Mouse (Mus musculus): Measurements from ENCODE around the gene Uap1l1. TPM values are rescaled to one million over a fixed set of nuclear protein-coding genes. Genes with fewer than 3 reads are reported as not detected.
A peak's percentile ranks its signal among the peaks of the same experiment; 100 is the strongest.

Gene Uap1l1
- total and polyA plus RNA-seq, 3 experiments = 4.7 to 12.6 TPM; not detected in 1

DNA sequence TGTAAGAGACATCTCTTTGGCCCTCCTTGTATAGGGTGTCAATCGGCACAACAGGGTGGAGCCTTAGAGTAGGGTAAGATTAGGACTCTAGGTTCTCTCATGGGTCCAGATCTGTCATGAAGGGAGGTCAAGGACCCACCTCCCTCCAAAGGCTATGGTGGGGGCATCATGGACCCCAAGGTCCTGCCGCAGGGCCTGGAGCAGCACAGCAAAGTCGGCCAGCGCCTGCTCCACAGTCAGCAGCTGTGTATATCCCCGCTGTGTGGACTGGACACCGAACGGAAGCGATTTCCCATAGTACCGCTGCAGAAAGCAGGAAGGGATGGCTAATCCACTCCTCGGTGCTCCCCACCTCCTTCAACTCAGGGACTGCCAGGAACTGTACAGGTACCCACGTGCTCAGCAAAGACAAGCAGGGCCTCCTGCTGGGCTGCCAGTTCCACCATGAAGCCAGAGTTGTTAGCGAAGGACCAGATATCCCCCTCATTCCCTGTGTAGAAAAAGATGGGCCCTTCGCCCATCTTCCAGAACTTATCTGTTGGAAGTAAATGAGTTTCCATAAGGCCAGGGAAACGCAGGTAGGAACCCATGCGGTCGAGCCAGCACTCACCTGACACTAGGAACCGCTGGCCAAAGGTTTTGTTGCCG is 9.9 kb downstream of the Uap1l1 start:
- no peaks in the 10 kb centered on the region for H3K9me3 ChIP-seq (replicated peaks; ENCODE audit: insufficient read depth, low read length)
- H3K36me3 ChIP-seq (ENCODE audit: control insufficient read depth in 1 of 2, insufficient read depth in 2 of 2, low read length in 2 of 2) = peaks cover 0 to 2% of the 10 kb centered on the region in 2 experiments; a peak in 2 of 4 replicates
- H3K79me2 ChIP-seq (ENCODE audit: control insufficient read depth, insufficient read depth, low read length, poor library complexity) = peaks cover 7% of the 10 kb centered on the region
- no peak for DNase-seq (ENCODE audit: low read depth, low spot score)
- H3K27me3 ChIP-seq (ENCODE audit: control insufficient read depth in 1 of 2, insufficient read depth in 2 of 2, low read length in 2 of 2) = no peaks in the 10 kb centered on the region
- peak overlapping the region; percentile 15; the same call in 1 of the 2 replicates for H3K27ac ChIP-seq (ENCODE audit: control insufficient read depth, low read depth, low read length)
- H3K9ac ChIP-seq (ENCODE audit: control insufficient read depth, low read depth, low read length, poor library complexity, severe bottlenecking) = peak overlapping the region; percentile 75
- peaks cover 0 to 12% of the 10 kb centered on the region in 2 experiments; a peak in 2 of 4 replicates for H3K4me1 ChIP-seq (ENCODE audit: control insufficient read depth in 1 of 2, insufficient read depth in 2 of 2, low read length in 2 of 2)
- no peak for TF ChIP-seq ZMIZ1 (IDR thresholded peaks at IDR 0.05; ENCODE audit: low read depth, low read length)
- TF ChIP-seq BHLHE40 (IDR thresholded peaks at IDR 0.05; ENCODE audit: borderline replicate concordance, low read depth, low read length) = no peak
- TF ChIP-seq JUND (IDR thresholded peaks at IDR 0.05; ENCODE audit: low read depth, low read length) = no peak
- no peak for TF ChIP-seq HCFC1 (IDR thresholded peaks at IDR 0.05; ENCODE audit: low read depth, low read length)
- no peak for TF ChIP-seq MAZ (IDR thresholded peaks at IDR 0.05; ENCODE audit: low read depth, low read length)
- no peak for TF ChIP-seq POLR2AphosphoS2 (IDR thresholded peaks at IDR 0.05; ENCODE audit: low read length)
- no peak for TF ChIP-seq MAFK (IDR thresholded peaks at IDR 0.05; ENCODE audit: borderline replicate concordance, low read depth, low read length)
- no peak for TF ChIP-seq USF1 (IDR thresholded peaks at IDR 0.05; ENCODE audit: low read depth, low read length)
- TF ChIP-seq CTCF (IDR thresholded peaks at IDR 0.05 in 2 of 3, conservative IDR thresholded peaks at IDR 0.05 in 1 of 3; ENCODE audit: control insufficient read depth in 1 of 3, insufficient read depth in 1 of 3, low read depth in 2 of 3, low read length in 3 of 3, poor library complexity in 1 of 3, severe bottlenecking in 1 of 3) = no peak
- TF ChIP-seq SMC3 (IDR thresholded peaks at IDR 0.05; ENCODE audit: low read depth, low read length) = no peak
- TF ChIP-seq GATA1 (IDR thresholded peaks at IDR 0.05; ENCODE audit: low read depth, low read length) = no peak
- TF ChIP-seq MAX (IDR thresholded peaks at IDR 0.05; ENCODE audit: low read length) = no peak
- TF ChIP-seq MEF2A (IDR thresholded peaks at IDR 0.05; ENCODE audit: extremely low read depth, insufficient replicate concordance, low read depth, low read length, poor library complexity, severe bottlenecking) = no peak
- peak overlapping the region; percentile 70 to 90 for H3K4me3 ChIP-seq (ENCODE audit: control insufficient read depth in 1 of 2, insufficient read depth in 1 of 2, low read depth in 2 of 2, low read length in 2 of 2)

DNA sequence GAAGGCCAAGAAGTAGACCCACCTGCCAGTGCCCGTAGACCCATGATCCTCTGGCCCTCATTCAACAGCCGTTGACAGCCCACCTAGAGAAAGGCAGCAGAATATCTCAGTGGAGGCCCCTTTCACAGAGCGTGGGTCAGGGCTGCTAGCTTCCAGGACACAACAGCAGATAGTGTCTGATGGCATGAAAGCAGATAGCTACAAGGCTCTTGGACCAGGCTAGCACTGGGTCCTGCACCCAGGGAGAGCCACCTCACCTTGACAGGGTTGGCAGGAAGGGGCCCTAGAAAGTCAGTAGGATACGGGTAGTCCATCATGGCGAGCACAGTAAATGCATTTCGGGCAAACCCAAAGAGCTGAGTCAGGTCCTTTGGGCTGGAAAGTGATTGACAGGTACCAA is 11.3 kb downstream of the Uap1l1 start:
- Histone ChIP-seq H3K36me3 (ENCODE audit: control insufficient read depth in 1 of 2, insufficient read depth in 2 of 2, low read length in 2 of 2) (peaks cover 0 to 8% of the 10 kb centered on the region in 2 experiments; a peak in 3 of 4 replicates), H3K79me2 (ENCODE audit: control insufficient read depth, insufficient read depth, low read length, poor library complexity) (peaks cover 7% of the 10 kb centered on the region)

More for the DNA sequence above, 11.3 kb downstream of the Uap1l1 start:
- H3K4me3 ChIP-seq (ENCODE audit: control insufficient read depth in 1 of 2, insufficient read depth in 1 of 2, low read depth in 2 of 2, low read length in 2 of 2) = no peak overlapping the region
- H3K4me1 ChIP-seq (ENCODE audit: control insufficient read depth in 1 of 2, insufficient read depth in 2 of 2, low read length in 2 of 2) = peaks cover 0 to 12% of the 10 kb centered on the region in 2 experiments; a peak in 2 of 4 replicates
- H3K27ac ChIP-seq (ENCODE audit: control insufficient read depth, low read depth, low read length) = no peak overlapping the region
- H3K27me3 ChIP-seq (ENCODE audit: control insufficient read depth in 1 of 2, insufficient read depth in 2 of 2, low read length in 2 of 2) = no peaks in the 10 kb centered on the region
- no peaks in the 10 kb centered on the region for H3K9me3 ChIP-seq (replicated peaks; ENCODE audit: insufficient read depth, low read length)
- DNase-seq (ENCODE audit: low read depth, low spot score) = no peak
- TF ChIP-seq HCFC1 (IDR thresholded peaks at IDR 0.05; ENCODE audit: low read depth, low read length) = no peak
- TF ChIP-seq SIN3A (IDR thresholded peaks at IDR 0.05; ENCODE audit: low read length) = no peak
- TF ChIP-seq TAL1 (IDR thresholded peaks at IDR 0.05; ENCODE audit: low read length) = no peak
- TF ChIP-seq USF2 (IDR thresholded peaks at IDR 0.05; ENCODE audit: borderline replicate concordance in 1 of 2, insufficient read depth in 1 of 2, low read depth in 1 of 2, low read length in 2 of 2) = no peak
- no peak for TF ChIP-seq MAFK (IDR thresholded peaks at IDR 0.05; ENCODE audit: borderline replicate concordance, low read depth, low read length)
- TF ChIP-seq MXI1 (IDR thresholded peaks at IDR 0.05; ENCODE audit: low read depth, low read length) = no peak
- no peak for TF ChIP-seq SMC3 (IDR thresholded peaks at IDR 0.05; ENCODE audit: low read depth, low read length)
- no peak for TF ChIP-seq TCF12 (IDR thresholded peaks at IDR 0.05; ENCODE audit: low read depth, low read length)
- no peak for TF ChIP-seq JUND (IDR thresholded peaks at IDR 0.05; ENCODE audit: low read depth, low read length)
- no peak for TF ChIP-seq POLR2A (IDR thresholded peaks at IDR 0.05; ENCODE audit: control insufficient read depth in 1 of 2, insufficient read depth in 1 of 2, low read depth in 1 of 2, low read length in 2 of 2, poor library complexity in 1 of 2)
- no peak for TF ChIP-seq ELF1 (IDR thresholded peaks at IDR 0.05; ENCODE audit: low read depth, low read length)
- TF ChIP-seq NRF1 (IDR thresholded peaks at IDR 0.05; ENCODE audit: insufficient read depth, low read depth, low read length, poor library complexity, severe bottlenecking) = no peak
- no peak for TF ChIP-seq CHD1 (IDR thresholded peaks at IDR 0.05; ENCODE audit: low read depth, low read length)
- TF ChIP-seq EP300 (IDR thresholded peaks at IDR 0.05; ENCODE audit: low read depth in 1 of 2, low read length in 2 of 2) = no peak
- TF ChIP-seq ZMIZ1 (IDR thresholded peaks at IDR 0.05; ENCODE audit: low read depth, low read length) = no peak
- no peak for TF ChIP-seq ZC3H11A (IDR thresholded peaks at IDR 0.05; ENCODE audit: low read depth, low read length)
- TF ChIP-seq RCOR1 (IDR thresholded peaks at IDR 0.05; ENCODE audit: low read depth, low read length) = no peak
- TF ChIP-seq NELFE (IDR thresholded peaks at IDR 0.05; ENCODE audit: low read depth, low read length) = no peak
- no peak for TF ChIP-seq CTCF (IDR thresholded peaks at IDR 0.05 in 2 of 3, conservative IDR thresholded peaks at IDR 0.05 in 1 of 3; ENCODE audit: control insufficient read depth in 1 of 3, insufficient read depth in 1 of 3, low read depth in 2 of 3, low read length in 3 of 3, poor library complexity in 1 of 3, severe bottlenecking in 1 of 3)
- H3K9ac ChIP-seq (ENCODE audit: control insufficient read depth, low read depth, low read length, poor library complexity, severe bottlenecking) = no peak overlapping the region

Data from MEL (cell line).